Mouse (Mus musculus): ENCODE results near the gene Rsph1.

The Rsph1 gene

GRCm38 (mm10) chr17:31303401-31303800, 26.2 kb upstream of the Rsph1 start:
- DNase-seq, result no peak

- peak; percentile 55 for DNase-seq
Measured at GRCm38 (mm10) chr17:31300736-31301135, 23.6 kb upstream of the Rsph1 start.

- DNase-seq, result peak; percentile 66
Measured at GRCm38 (mm10) chr17:31299981-31300380, 22.8 kb upstream of the Rsph1 start.

GRCm38 (mm10) chr17:31298419-31299209, 21.4 kb upstream of the Rsph1 start:
- peak; percentile 20 for DNase-seq

- peak; percentile 50 for DNase-seq
Measured at GRCm38 (mm10) chr17:31297521-31297939, 20.3 kb upstream of the Rsph1 start.

- peak; percentile 92 for DNase-seq
Measured at GRCm38 (mm10) chr17:31295892-31296781, 19.0 kb upstream of the Rsph1 start.

GRCm38 (mm10) chr17:31295215-31295891, 18.2 kb upstream of the Rsph1 start:
- DNase-seq, result peak; percentile 87

GRCm38 (mm10) chr17:31294363-31295214, 17.4 kb upstream of the Rsph1 start:
- DNase-seq, result peak; percentile 80

- DNase-seq, result no peak
Measured at GRCm38 (mm10) chr17:31290859-31291258, 13.7 kb upstream of the Rsph1 start.

- DNase-seq, result no peak
Measured at GRCm38 (mm10) chr17:31290311-31290710, 13.1 kb upstream of the Rsph1 start.

GRCm38 (mm10) chr17:31288999-31289726, 12.0 kb upstream of the Rsph1 start:
- no peak for DNase-seq

GRCm38 (mm10) chr17:31287216-31287615, 10.0 kb upstream of the Rsph1 start:
- no peak for DNase-seq

- no peak for DNase-seq
Measured at GRCm38 (mm10) chr17:31286492-31286891, 9.3 kb upstream of the Rsph1 start, which contains the start of gene Slc37a1. Gene Slc37a1, plus strand, starts transcription at chr17:31286792.

GRCm38 (mm10) chr17:31285867-31286266, 8.7 kb upstream of the Rsph1 start:
- no peak for DNase-seq

GRCm38 (mm10) chr17:31282687-31283053, 5.5 kb upstream of the Rsph1 start:
- DNase-seq, result no peak

- DNase-seq, result no peak
Measured at GRCm38 (mm10) chr17:31281830-31282686, 4.9 kb upstream of the Rsph1 start.

- no peak for DNase-seq
Measured at GRCm38 (mm10) chr17:31280269-31280668, 3.1 kb upstream of the Rsph1 start.

- DNase-seq, result no peak
Measured at GRCm38 (mm10) chr17:31279541-31279940, 2.4 kb upstream of the Rsph1 start.

- DNase-seq, result no peak
Measured at GRCm38 (mm10) chr17:31277931-31278330, 748 bp upstream of the Rsph1 start.

- DNase-seq, result no peak
Measured at GRCm38 (mm10) chr17:31276207-31276921, 819 bp downstream of the Rsph1 start.
